Mouse (Mus musculus): Measurements from ENCODE around the gene Jhy. TPM values are rescaled to one million over a fixed set of nuclear protein-coding genes. Genes with fewer than 3 reads are reported as not detected.
A peak's percentile ranks its signal among the peaks of the same experiment; 100 is the strongest.

The Jhy gene
- total and polyA plus RNA-seq, 2 experiments from 2014 or later, result 0.99 to 1.1 TPM

DNA sequence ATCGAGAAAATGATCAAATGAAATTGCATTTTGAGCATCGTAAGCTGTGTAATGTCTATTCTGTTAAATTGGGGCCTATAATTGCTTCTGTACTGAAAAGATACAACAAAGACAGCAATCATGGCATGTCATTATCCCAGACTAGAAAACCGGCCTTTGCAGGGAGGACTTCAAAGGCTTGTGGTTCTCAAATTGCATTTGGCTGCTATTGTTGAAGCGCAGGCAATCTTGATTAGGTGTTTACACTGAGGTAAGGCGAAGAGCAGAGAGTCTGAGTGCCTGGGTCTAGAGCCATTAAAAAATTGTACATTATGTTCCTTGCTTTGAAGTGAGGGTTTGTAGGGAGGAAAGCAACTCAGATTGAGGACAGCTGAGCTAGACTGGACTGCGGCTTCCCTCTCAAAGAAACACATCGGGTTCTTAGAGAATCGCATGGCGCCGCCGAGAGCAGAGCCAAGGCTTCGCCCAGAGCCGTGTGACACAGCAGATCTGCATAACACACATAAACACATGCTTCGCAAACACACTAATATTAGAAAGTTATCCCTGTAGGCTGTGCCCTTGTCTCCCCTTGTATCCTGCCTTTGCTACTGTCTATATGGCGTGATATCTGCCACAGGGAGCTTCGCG, 36.5 kb downstream of the Jhy start:
- H3K4me1 ChIP-seq (ENCODE audit: insufficient read depth, low read length), result no peaks in the 10 kb centered on the region
- WGBS, result 83% methylated on average over 17 of the region's 17 CpGs
- H3K27ac ChIP-seq, result no peak overlapping the region
- no peak for TF ChIP-seq CTCF (IDR thresholded peaks at IDR 0.05; ENCODE audit: low read depth)
- no peak for DNase-seq (ENCODE audit: low spot score)
- H3K27me3 ChIP-seq (ENCODE audit: insufficient read depth, low read length), result no peaks in the 10 kb centered on the region
- H3K36me3 ChIP-seq (ENCODE audit: insufficient read depth, low read length), result no peaks in the 10 kb centered on the region
- no peaks in the 10 kb centered on the region for H3K9me3 ChIP-seq (ENCODE audit: low read length)
- H3K4me2 ChIP-seq (ENCODE audit: low read depth, low read length), result no peak overlapping the region
- H3K4me3 ChIP-seq (ENCODE audit: low read length), result no peak overlapping the region
- no peak overlapping the region for H3K9ac ChIP-seq (replicated peaks; ENCODE audit: low read length)
- no peak for ATAC-seq

- Histone ChIP-seq H3K4me3 (ENCODE audit: low read length) (no peak overlapping the region), H3K27ac (no peak overlapping the region), H3K4me2 (ENCODE audit: low read depth, low read length) (no peak overlapping the region), H3K9ac (replicated peaks; ENCODE audit: low read length) (no peak overlapping the region), H3K4me1 (ENCODE audit: insufficient read depth, low read length) (no peaks in the 10 kb centered on the region), H3K9me3 (ENCODE audit: low read length) (no peaks in the 10 kb centered on the region), H3K36me3 (ENCODE audit: insufficient read depth, low read length) (no peaks in the 10 kb centered on the region), H3K27me3 (ENCODE audit: insufficient read depth, low read length) (no peaks in the 10 kb centered on the region)
- WGBS, result 69% methylated on average over 12 of the region's 12 CpGs
- ATAC-seq (no peak), DNase-seq (ENCODE audit: low spot score) (no peak)
- no peak for TF ChIP-seq CTCF (IDR thresholded peaks at IDR 0.05; ENCODE audit: low read depth)
These were observed 45.9 kb downstream of the Jhy start for GRCm38 (mm10) chr9:40917871-40918613.

- Histone ChIP-seq H3K4me2 (ENCODE audit: low read depth, low read length) (0 out of 2 replicates have a peak overlapping the region, but pooled peaks have one; percentile 6), H3K4me1 (ENCODE audit: insufficient read depth, low read length) (peaks cover 3% of the 10 kb centered on the region; the same call in 1 of the 2 replicates), H3K27ac (no peak overlapping the region), H3K27me3 (ENCODE audit: insufficient read depth, low read length) (no peaks in the 10 kb centered on the region), H3K9me3 (ENCODE audit: low read length) (no peaks in the 10 kb centered on the region), H3K9ac (replicated peaks; ENCODE audit: low read length) (no peak overlapping the region), H3K36me3 (ENCODE audit: insufficient read depth, low read length) (no peaks in the 10 kb centered on the region), H3K4me3 (ENCODE audit: low read length) (no peak overlapping the region)
- peak; percentile 8 for DNase-seq (ENCODE audit: low spot score)
- WGBS, result 22% methylated on average over 7 of the region's 7 CpGs
- 0 out of 2 replicates have a peak, but pooled peaks have one; percentile 29 for ATAC-seq
- TF ChIP-seq CTCF (IDR thresholded peaks at IDR 0.05; ENCODE audit: low read depth), result no peak
These were observed 55.0 kb downstream of the Jhy start for GRCm38 (mm10) chr9:40908915-40909314.

GRCm38 (mm10) chr9:40908411-40908810, 55.5 kb downstream of the Jhy start:
- no peak for TF ChIP-seq CTCF (IDR thresholded peaks at IDR 0.05; ENCODE audit: low read depth)
- no peak for ATAC-seq
- no peak overlapping the region for H3K4me3 ChIP-seq (ENCODE audit: low read length)
- H3K9ac ChIP-seq (replicated peaks; ENCODE audit: low read length), result no peak overlapping the region
- no peaks in the 10 kb centered on the region for H3K9me3 ChIP-seq (ENCODE audit: low read length)
- 47% methylated on average over 8 of the region's 8 CpGs for WGBS
- peaks cover 3% of the 10 kb centered on the region; the same call in 1 of the 2 replicates for H3K4me1 ChIP-seq (ENCODE audit: insufficient read depth, low read length)
- H3K27me3 ChIP-seq (ENCODE audit: insufficient read depth, low read length), result no peaks in the 10 kb centered on the region
- no peaks in the 10 kb centered on the region for H3K36me3 ChIP-seq (ENCODE audit: insufficient read depth, low read length)
- H3K27ac ChIP-seq, result no peak overlapping the region
- 0 out of 2 replicates have a peak overlapping the region, but pooled peaks have one; percentile 6 for H3K4me2 ChIP-seq (ENCODE audit: low read depth, low read length)
- no peak for DNase-seq (ENCODE audit: low spot score)

- no peaks in the 10 kb centered on the region for H3K9me3 ChIP-seq (ENCODE audit: low read length)
- ATAC-seq, result 0 out of 2 replicates have a peak, but pooled peaks have one; percentile 18
- H3K36me3 ChIP-seq (ENCODE audit: insufficient read depth, low read length), result no peaks in the 10 kb centered on the region
- no peak overlapping the region for H3K9ac ChIP-seq (replicated peaks; ENCODE audit: low read length)
- H3K27ac ChIP-seq, result no peak overlapping the region
- no peaks in the 10 kb centered on the region for H3K27me3 ChIP-seq (ENCODE audit: insufficient read depth, low read length)
- H3K4me2 ChIP-seq (ENCODE audit: low read depth, low read length), result no peak overlapping the region
- TF ChIP-seq CTCF (IDR thresholded peaks at IDR 0.05; ENCODE audit: low read depth), result no peak
- H3K4me1 ChIP-seq (ENCODE audit: insufficient read depth, low read length), result peaks cover 3% of the 10 kb centered on the region; the same call in 1 of the 2 replicates
- WGBS, result 26% methylated on average over 8 of the region's 8 CpGs
- peak; percentile 9 for DNase-seq (ENCODE audit: low spot score)
- H3K4me3 ChIP-seq (ENCODE audit: low read length), result no peak overlapping the region
These were observed 56.5 kb downstream of the Jhy start for GRCm38 (mm10) chr9:40907413-40907812.

DNA sequence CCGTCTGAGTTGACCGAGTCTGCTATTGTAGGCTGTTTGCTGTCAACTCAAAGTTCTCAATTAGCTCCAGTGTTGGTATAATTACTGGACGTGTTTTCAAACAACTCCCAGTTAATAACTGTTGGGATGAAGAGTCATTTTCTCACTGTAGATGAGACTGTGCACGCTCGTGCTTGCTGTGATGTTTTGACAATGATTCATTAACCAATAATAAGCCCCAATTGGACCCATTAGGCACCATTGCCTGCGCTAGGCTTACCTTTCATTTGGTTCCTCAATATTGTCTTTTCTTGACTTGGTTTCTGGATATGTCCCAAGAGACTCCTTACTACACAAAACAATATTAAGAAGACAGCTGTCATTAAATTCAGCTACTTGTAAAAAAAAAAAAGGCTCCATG, 71.5 kb downstream of the Jhy start:
- no peak overlapping the region for H3K4me3 ChIP-seq (ENCODE audit: low read length)
- no peaks in the 10 kb centered on the region for H3K9me3 ChIP-seq (ENCODE audit: low read length)
- H3K4me2 ChIP-seq (ENCODE audit: low read depth, low read length), result no peak overlapping the region
- H3K36me3 ChIP-seq (ENCODE audit: insufficient read depth, low read length), result no peaks in the 10 kb centered on the region
- TF ChIP-seq CTCF (IDR thresholded peaks at IDR 0.05; ENCODE audit: low read depth), result no peak
- no peaks in the 10 kb centered on the region for H3K4me1 ChIP-seq (ENCODE audit: insufficient read depth, low read length)
- no peak overlapping the region for H3K27ac ChIP-seq
- H3K9ac ChIP-seq (replicated peaks; ENCODE audit: low read length), result no peak overlapping the region
- WGBS, result 70% methylated on average over 6 of the region's 6 CpGs
- ATAC-seq (no peak), DNase-seq (ENCODE audit: low spot score) (no peak)
- H3K27me3 ChIP-seq (ENCODE audit: insufficient read depth, low read length), result peaks cover 4% of the 10 kb centered on the region; the same call in 1 of the 2 replicates

Measured in hindbrain, postnatal 0 days (tissue).